ENCODE assay signal across 8 mouse cellular contexts in the genomic region with DNA sequence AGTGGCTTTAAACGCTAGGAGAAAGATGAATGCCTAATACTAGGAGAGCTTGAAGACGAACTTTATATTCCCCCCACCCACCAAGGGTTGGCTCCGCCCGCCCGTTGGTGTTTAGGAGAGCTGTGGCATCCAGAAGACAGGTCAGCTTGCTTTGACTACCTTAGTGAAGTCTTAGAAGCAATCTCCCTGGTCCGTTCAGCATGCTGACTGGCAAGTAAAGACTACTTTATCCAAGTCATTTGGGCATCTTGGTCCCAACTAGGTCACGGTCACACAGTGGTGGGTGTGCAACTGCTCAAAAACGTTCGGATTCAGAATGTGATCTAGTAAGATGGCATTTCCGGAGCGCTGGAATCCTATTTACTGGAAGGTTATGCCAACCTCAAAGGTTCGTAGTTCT. TPM values are rescaled to one million over a fixed set of nuclear protein-coding genes. Genes with fewer than 3 reads are reported as not detected.
DNase-seq lines count a peak whose midpoint lies in the region; ATAC-seq lines count a peak whose summit lies in the region.

A gene (minus strand): TSS at position 273 of the 400 bp plus-strand sequence.

- ATAC-seq in hindbrain, embryonic 12.5 days (ENCODE audit: low FRiP score) = peak; percentile 17

- peak within 1 kb of the TSS; percentile 99 for H3K9ac ChIP-seq in hindbrain, embryonic 12.5 days

- H3K27me3 ChIP-seq in hindbrain, embryonic 12.5 days = 0 out of 2 replicates have a peak, but pooled peaks cover 3% of the 10 kb centered on the region

- H3K79me2 ChIP-seq in macrophage (ENCODE audit: inconsistent target) = peaks cover 43% of the 10 kb centered on the region

- WGBS in hindbrain, embryonic 12.5 days = 14% methylated on average over 12 of the region's 12 CpGs
- WGBS in macrophage (ENCODE audit: missing documents) = 16% methylated on average over 12 of the region's 12 CpGs

- H3K4me2 ChIP-seq in hindbrain, embryonic 12.5 days (replicated peaks) = peak within 1 kb of the TSS; percentile 63

- H3K4me3 ChIP-seq in hindbrain, embryonic 12.5 days = peak within 1 kb of the TSS; percentile 98
- peak within 1 kb of the TSS; percentile 50 for H3K4me3 ChIP-seq in macrophage (ENCODE audit: inconsistent target)

- H3K4me1 ChIP-seq in hindbrain, embryonic 12.5 days = peaks cover 29% of the 10 kb centered on the region

- H3K36me3 ChIP-seq in hindbrain, embryonic 12.5 days = no peaks in the 10 kb centered on the region
- no peaks in the 10 kb centered on the region for H3K36me3 ChIP-seq in macrophage (ENCODE audit: inconsistent target)

- DNase-seq in left cerebral cortex, adult 18-20 months (ENCODE audit: low spot score in 2 of 2) = peak; percentile 23 to 24
- no peak for DNase-seq in left cerebral cortex, adult 11 months (ENCODE audit: low spot score)
- DNase-seq in cerebellum, adult 11-12 months = peak; percentile 46
- peak; percentile 23 for DNase-seq in forelimb bud, embryonic 11.5 days (ENCODE audit: low read depth, low spot score)
- peak in 1 of 2 experiments; percentile 36 for DNase-seq in layer of hippocampus, postnatal 36 days
- DNase-seq in spleen, postnatal 36 days (ENCODE audit: low spot score in 2 of 2) = peak; percentile 9 to 26

- H3K9me3 ChIP-seq in hindbrain, embryonic 12.5 days (replicated peaks) = no peaks in the 10 kb centered on the region

- H3K27ac ChIP-seq in hindbrain, embryonic 12.5 days = peak within 1 kb of the TSS; percentile 94
- H3K27ac ChIP-seq in macrophage = peak within 1 kb of the TSS; percentile 54

RNA-seq across cellular contexts. Expression of the gene that starts here (rescaled TPM):
- 10 to 100 TPM; 51.0 to 54.2 TPM for total RNA-seq in left cerebral cortex, adult 18-20 months (2021)
- 36.8 and 36.9 TPM in 2 replicates for polyA plus RNA-seq in hindbrain, embryonic 12.5 days (2016; fragmentation: Nextera tagmentation; extraction: Ambion mirVana)
- 10 to 100 TPM; 58.6 to 65.4 TPM for total RNA-seq in layer of hippocampus, postnatal 36 days (2021)
- 100 to 1,000 TPM in 25 of 26 experiments, 10 to 100 TPM in 1; 93.9 to 394 (median 122) TPM for total RNA-seq in macrophage (2018; cell fraction: chromatin; rRNA removed)
- 10 to 100 TPM; 40.7 to 96.8 (median 56.7) TPM for total RNA-seq in macrophage (2018; cell fraction: cytosol; rRNA removed)
- 100 to 1,000 TPM in 9 of 26 experiments, 10 to 100 TPM in 17; 64.9 to 380 (median 90.8) TPM for total RNA-seq in macrophage (2018; cell fraction: nucleus; rRNA removed)
- polyA plus RNA-seq in macrophage (2018) = 44.0 to 66.4 TPM (median 44.6 TPM) in 3 replicates
